Mouse (Mus musculus) T-helper 17 cell (primary cell): Measurements from ENCODE around the gene Tmem108.

ENCODE experiments used
- in situ Hi-C, 2 experiments: fragments of 300-600 bp; cut with MboI, MseI; formaldehyde crosslinking; loops; 1 replicate in 1 of 2; 2 replicates in 1 of 2; pipeline ENCODE4 v1.15.1; 2025; ENCODE audit warnings: high pct_unique_total_duplicates in 2 of 2

Tmem108 gene

DNA sequence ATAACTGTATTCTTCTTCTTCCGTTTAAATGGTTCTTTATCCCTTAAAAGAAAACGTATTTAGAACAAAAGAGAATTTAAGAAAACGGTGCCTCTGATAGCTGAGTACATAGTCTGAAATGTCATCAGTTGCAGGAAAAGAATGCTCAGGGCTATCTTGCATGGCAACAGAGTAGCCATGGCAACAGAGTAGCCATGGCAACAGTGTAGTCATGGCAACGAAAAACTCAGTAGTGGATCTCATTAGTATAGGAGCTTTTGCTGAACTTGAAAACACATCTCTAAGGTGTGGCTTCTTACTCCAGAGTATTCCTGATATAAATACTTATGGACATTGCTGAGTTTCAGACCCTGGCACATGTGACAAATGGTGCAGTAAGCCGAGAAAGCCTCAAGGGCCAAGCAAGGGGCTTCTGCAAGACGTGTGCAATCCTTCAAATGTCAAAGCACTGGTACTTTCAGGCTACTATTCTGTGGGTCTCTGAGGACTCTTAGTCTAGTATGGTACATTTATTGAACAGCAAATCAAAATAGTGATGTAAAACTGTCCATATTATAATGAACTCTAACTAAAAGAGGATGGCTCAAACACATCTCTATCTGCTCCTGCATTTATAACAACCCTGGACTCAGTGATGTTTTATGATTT lies 166.3 kb downstream of the Tmem108 start:
- in situ Hi-C loops: no loop called here

DNA sequence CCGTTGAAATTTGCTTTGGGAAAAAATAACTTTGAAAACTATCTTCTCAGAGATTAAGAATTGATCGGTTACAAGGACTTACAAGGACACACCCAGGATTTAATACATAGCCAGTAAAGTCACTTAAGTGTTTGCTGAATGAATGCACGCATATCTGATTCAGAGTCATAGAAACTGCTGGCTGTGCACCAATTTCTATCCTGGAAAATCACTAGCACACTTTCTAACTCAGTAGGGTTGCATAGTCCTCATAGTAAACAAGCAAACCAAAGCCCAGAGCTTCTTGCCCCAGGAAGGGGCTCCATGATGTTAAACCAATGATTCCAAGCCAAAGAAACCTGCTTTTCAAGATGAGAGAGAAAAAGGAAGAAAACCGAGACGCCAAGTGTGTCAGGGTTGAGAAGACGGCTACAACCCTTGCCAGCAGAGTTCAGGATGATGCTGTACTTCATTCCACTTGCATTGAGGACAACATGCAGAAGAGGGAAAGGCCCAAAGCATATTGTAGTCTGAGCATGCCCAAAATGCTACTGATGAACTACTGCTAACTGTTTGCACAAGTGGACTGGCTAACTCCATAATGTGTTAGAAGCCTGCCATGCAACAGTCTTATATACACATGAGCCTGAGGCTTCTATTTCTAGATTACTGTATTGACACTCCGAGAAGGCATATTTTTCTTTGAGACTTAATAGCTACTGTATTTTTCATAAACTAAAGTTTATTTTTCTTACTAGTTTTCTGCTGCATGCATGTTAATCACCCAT lies 167.0 kb downstream of the Tmem108 start:
- in situ Hi-C loops: no loop called here

DNA sequence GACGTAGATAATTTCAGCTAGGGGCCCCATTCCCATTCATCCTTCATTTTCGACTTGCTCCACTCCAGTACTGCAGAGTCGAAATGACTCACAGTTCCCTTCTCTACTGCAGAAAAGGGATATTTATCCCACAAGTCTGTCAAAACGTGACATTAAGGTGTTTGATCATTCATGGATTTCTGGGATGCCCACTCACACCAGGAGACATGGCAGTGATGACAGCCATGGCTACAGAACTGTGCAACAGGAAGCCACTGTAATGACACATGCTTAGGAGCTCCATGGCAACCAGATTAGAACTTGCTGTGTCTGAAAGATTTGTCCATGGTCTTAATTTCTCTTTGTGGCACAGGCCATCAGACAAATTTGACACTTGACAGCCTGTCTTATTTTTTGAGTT lies 168.6 kb downstream of the Tmem108 start:
- in situ Hi-C loops: no loop called here

DNA sequence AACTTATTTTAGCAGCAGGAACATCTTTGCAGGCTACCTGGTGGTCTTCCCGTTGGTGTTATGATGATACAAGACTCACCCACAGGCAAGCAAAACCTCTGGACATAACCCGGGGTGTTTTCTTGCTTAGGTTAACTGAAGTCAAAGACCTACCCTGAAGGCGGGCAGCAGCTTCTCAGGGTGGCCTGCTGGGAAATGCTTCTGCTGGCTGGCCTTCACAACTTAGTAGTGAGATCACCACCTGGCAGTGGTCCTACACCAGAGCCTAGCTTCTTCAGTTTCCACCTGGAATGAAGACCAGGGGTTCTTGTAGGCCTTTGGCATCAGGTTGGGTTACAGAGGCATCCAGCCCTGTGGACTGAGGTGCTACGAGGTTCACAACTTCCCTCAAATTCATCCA lies 169.7 kb downstream of the Tmem108 start:
- in situ Hi-C loops: no loop called here

DNA sequence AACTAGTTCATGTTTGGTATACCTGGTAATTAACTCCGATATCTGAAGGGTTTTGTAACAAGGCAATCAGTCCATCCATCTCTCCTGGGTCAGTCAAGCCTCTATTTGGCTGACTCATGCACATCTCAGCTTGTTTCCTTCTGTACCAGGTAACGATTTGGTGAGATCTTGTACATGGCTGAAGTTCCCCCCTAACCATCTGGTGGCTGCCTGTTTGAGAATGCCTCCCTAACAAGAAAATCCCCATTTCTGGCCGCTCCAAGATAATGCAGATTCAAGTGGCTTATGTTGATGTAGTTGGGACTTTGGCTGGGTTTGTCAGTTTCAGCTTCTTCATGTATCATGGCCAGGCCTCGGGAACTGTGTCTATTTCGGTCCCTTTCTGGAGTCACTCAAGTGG lies 170.8 kb downstream of the Tmem108 start:
- in situ Hi-C loops: no loop called here

DNA sequence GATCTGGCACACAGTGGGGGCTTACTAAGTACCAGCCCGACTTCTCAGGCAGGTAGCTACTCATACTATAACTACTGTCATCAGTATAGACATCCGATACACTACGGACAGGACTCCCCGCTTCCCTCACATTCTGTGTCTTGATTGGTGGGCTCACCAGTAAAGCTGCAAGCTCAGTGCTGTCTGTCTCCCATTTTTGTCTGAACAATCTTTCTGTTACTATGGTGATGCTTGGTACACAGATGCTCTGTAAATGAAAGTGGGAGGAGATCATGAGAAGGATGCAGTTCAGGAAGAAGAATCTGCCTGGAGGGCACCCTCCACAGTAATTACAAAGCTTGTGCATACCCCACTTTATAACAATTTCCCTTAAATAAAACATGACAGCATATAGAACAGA lies 176.8 kb downstream of the Tmem108 start:
- in situ Hi-C loops: no loop called here

DNA sequence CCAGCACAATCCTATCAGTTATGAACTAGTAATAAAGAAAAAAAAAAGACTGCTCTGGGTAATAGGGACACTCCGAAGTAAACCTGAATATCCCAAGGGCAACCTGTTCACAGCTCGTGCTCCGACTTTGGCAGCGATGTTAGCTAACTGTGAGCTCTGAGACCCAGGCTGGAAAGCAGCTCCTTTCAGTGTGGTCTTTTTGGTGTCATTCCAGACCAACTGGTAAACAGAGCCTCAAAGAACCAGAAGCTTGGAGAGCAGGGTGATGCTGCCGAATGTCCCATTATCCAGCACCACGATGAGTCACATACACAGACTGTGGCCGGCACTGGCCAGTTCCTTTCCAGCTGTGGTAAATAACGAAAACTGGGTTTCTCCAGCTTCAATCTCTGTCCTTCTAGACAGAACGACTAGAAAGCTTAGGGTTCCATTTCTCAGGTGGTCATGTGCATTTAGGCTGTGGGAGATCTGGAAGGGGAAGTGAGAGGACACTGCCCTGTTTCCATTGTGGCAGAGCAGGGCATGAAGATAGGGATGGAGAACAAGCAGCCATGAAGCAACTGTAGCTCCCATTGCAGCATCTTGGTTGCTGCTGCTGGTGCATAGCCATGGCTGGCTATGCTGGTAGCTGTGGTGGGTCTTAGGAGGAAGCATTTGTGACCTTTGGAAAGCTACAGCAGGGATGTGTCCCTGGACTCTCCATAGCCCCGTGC lies 179.2 kb downstream of the Tmem108 start:
- in situ Hi-C loops: no loop called here

DNA sequence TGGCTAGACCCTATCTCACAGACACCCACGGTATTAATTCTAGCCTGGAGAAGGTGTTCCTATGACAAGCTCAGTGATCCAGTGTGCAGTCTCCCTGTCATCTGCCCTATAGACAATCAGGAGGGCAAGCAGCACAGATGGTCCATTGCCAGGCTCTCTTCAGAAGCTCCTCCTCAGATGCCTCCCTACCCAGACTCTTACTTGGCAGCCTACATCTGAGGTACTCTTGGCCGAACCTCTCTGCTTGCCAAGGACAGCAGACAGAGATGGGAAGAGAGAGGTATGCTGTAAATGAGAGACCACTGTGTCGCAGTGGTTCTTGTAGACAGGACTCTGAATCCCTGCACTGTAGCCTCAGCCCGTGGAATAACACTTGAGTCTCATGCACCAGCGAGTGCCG lies 181.0 kb downstream of the Tmem108 start:
- in situ Hi-C loops: no loop called here

DNA sequence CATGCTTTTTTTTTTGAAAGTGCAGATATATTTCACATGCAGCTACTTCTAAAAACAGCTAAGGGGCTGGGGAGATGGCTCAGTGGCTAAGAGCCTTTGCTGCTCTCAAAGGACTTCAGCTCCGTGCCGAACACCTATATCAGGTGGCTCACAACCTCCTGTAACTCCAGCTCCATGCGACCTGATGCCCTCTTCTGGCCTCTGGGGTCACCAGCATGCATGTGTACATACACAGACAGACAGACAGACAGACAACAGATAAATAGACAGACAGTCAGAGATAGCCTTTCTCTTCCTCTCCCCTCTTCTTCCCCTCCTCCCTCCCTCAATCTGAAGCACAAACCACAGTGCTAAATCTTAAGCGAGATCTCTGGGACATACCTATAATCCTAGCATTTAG lies 181.5 kb downstream of the Tmem108 start:
- in situ Hi-C loops: no loop called here

DNA sequence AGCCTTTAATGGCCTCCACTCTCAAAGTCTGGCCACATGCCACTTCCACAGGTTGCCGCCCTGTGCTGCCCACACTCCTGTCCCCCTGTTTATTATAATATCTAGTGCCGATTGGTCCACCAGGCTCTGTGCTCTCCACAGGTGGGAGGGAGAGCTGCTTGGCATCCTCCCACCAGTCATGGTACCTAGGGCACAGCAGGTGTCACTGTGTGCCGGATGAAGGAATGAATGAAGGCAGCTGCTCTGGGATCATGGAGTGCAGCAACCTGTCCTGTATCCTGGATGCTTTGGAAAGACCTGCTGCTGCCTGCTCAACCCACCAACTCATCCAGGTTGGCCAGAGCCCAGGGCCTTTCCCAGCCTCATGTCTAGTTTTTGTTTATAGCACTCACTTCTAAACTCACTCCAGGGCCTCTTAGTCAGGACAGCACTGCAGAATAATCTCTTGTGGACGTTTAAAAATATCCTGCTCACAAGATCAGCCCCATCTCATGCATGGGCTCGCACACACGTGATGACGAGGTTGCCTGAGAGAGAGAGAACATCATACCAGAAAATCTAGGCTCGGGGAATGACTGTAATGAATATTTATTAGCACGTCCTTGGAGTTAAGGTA lies 182.1 kb downstream of the Tmem108 start:
- in situ Hi-C loops: no loop called here

DNA sequence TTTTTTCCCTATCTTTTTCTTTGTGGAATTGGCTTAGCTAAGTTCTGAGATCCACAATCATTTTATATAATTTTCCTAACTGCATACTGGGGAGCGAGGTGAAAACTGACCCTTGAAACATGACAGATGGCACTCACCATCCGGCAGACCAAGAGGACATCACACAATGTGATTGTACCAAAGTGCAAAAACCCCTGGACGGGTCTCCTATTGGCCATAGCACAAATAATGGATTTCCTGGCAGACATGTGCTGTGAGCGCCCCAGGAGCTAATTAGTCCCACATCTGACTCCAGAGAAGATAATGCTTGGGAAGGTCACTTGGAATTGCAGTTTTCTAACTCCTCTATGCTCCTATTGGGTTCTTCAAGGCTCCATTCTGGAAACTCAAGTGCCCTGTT lies 183.9 kb downstream of the Tmem108 start:
- in situ Hi-C loops: no loop called here

DNA sequence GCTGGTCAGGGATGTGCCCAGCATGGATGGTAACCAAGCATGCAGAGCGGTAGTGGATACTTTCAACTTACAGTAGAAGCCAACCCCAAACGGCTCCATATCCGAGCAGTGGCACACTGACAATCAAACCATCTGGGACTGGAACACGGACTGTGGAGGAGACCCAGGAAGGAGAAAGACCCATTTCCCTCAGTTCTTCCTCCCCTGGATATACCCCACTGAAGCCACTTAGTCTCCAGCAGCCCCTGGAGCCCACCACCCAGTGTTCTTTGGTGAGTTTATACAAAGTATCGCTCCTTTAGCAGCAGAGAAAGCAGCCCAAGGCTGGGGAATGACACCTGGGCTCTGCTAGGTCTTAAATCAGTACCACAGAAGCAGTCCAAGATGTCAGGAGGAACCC lies 184.5 kb downstream of the Tmem108 start:
- in situ Hi-C loops: no loop called here

DNA sequence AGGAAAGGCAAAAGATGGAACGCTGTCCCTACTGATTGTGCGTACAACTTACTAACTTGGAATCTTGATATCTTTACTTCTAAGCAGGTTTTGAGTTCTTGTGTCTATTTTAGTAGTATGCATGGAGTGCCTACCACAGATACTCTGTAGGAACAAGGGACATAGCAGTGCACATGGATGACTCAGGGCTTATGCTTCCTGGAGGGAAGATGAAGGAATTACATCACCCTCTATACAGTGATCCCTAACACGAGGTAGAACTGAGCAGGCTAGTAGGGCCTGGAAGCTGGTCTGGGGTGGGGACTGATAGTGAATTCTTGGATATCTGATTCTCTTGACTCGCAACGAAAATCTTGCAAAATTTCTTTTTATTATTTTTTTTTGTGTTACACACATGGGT lies 185.7 kb downstream of the Tmem108 start:
- in situ Hi-C loops: no loop called here

DNA sequence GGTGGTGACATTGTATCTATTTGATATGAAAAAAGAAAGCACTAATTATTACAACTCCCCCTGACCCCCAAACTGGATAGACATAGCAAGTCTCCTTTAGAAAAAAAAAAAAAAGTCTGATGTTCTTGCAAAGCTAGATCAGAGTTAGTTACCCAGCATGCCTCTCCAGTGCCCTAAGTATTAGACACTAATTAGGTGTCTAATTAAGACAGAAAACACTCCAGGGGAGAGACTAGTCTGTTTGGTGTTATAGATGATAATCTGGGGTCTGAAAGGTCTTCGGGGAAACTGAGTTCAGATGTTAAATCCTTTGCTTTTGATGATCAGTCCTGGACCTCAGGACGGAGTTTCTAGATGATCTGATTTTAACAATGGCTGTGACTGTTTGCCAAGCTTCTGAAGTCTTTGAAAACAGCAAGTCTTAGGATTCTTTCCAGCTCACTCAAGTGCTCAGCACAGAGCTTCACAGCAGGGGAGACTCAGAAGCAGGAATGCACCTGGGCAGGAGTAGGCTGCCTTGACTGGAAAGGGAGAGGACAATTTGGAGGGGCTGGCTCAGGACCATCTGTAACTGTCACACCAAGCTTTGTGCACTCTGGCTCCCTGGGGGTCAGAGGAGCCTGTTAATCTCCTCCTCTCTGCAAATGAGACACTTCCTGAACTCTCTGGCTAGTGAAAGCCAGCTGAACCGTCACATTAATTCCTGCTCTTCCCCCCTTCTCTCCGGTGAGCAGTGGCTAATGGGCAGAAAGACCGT lies 187.5 kb downstream of the Tmem108 start:
- in situ Hi-C loops: no loop called here

DNA sequence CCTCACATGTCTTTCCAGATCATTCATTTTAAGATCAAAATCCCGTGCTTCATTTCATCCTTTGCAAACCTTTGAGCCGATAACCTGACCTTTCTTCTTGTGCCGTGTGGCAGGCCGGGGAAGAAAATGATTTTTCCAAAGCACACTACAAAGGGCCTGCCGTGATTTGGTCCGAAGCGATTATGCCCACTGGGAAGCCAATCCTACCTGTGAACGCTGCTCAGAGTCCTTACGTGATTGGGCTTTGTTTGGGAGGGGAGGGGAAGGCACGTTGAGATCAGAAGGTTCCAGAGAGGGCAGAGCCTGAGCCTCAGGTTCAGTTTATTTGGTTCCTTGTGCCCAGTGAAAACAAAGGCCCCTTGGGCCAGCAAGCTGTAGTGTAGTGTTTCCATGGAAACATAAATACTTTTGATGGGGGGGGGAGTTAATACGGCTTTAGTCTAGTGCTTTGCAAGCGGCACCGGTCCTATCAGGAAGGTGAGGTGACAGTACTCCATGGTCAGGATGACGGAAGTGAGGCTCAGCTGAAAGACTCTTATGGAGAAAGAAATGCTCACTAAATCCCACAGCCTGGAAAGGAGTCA lies 191.4 kb downstream of the Tmem108 start:
- in situ Hi-C loops: no loop called here

DNA sequence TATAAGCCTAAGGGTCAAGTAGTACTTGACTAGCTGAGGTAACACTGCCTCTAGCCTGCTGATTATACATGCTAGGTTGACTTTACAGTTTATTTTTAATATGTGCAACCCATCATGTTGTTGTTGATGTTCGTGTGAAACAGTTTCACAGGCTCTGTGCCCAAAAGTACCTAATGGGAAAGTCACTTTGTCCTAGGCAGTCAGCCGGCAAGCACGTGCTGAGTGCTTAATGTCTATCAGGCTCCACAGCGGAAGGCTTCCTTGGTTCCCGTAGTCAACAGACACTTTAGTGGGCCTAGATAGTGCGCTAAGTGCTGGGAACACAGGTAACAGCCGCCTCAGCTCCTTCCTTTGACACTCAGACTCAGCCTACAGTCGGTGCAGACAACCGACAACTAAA lies 192.7 kb downstream of the Tmem108 start:
- in situ Hi-C loops: no loop called here

DNA sequence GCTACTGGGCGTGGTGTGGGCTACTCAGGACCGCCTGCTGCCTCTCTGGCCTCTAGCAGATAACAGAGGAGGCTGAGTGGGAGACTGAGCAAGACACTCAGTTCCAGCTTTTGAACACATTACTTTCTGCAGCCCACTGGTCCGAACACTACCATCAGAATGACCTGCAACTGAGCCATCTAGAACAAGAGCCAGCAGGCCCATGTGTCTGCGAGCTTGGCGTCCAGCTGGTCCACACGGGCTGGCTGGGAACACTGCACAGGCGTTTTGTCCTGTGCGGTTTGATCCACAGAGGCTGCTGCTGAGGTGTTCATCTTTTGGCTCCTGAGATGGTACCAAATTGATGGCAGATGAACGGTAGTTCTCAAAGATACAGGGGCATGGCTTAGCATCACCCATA lies 196.5 kb downstream of the Tmem108 start:
- in situ Hi-C loops: no loop called here

DNA sequence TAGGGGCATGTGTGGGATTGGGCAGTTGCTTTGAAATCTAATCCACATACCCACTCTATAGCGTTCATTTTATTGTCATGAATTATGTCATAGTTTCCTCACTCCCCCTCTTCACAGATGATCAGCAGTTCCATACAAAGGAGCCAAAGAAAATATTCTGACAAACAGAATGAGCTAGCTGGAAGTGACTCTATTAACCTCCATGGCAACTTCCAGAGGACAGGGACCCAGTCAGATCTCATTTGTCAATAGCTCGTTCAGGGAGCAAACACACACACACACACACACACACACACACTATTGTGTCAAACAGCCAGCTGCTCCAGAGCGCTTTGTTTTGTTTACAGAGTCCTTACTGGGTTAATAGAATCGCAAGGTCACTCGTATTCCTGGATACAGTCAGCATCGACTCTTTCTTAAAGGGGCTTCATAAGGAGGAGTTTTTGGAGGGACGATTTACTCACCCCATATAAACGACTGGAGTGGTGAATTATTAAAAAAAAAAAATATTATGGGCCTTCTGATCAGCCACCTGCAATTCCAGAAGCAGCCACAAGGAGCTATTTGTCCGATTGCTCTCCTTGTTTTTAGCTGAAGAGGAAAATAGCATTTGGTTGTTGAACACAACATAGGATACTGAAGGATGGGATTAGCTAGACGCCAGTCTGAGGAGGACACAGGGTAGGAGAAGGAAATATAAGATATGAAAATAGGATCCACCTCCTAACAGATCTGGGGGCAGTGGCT lies 197.6 kb downstream of the Tmem108 start:
- in situ Hi-C loops: no loop called here

DNA sequence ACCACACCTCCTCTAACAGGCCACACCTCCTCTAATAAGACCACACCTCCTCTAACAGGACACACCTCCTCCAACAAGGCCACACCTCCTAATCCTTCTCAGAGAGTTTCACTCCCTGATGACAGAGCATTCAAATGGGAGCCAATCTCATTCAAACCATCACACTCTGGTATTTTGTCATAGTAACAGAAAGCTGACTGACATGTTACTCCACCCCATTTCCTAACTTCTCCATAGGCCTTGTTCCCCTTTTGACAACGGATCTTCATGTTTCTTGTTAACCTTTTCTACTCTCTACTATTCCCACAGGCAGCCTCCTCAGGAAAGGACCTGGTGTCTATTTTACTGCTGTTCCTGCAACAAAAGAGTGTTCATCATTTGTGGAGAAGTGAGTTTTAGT lies 199.6 kb downstream of the Tmem108 start:
- in situ Hi-C loops: no loop called here

DNA sequence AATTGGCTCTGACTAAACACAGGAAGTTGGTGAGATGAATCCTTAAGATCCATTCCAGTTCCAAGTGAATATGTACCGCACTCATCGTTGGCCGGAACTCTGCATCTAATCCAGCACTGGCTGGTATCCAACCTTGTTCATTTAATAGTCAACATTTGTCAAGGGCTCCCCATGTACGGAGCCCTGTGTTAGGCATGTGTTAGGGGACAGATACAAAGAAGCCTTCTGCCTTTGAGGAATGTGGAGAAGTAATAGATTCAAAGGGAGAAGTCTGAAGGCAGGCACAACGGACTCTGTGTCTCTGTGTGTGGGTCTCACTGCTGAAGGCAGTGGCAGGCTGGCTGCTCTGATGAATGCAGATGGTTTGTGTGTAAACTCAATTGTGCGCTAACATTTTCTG lies 202.9 kb downstream of the Tmem108 start:
- in situ Hi-C loops: no loop called here

DNA sequence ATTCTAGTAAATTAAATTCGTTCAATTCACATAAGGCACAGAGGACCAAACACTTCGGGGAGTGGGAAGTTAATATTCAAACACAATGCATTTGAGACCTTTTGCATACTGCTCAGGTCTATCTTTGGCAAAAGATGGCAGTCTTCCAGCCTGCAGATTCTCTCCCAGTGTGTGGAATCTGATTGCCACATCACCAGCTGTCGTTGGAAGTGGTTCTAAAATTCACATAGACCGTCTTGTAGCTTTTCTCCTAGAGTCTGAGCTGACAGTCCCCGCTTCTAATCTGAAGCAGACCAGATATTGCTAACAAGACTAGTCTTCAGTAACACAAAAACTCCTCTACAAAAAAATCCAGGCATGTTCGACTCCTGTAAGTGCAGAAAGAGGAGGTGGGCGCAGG lies 203.4 kb downstream of the Tmem108 start:
- in situ Hi-C loops: no loop called here
